Mouse (Mus musculus) adipocyte (in vitro differentiated cells): ENCODE data around the gene Smc4.

Source experiments
- DNase-seq: peaks from one replicate; pipeline ENCODE4 v3.0.0-alpha.2; 2016; ENCODE audit warnings: low spot score

Gene Smc4

DNA sequence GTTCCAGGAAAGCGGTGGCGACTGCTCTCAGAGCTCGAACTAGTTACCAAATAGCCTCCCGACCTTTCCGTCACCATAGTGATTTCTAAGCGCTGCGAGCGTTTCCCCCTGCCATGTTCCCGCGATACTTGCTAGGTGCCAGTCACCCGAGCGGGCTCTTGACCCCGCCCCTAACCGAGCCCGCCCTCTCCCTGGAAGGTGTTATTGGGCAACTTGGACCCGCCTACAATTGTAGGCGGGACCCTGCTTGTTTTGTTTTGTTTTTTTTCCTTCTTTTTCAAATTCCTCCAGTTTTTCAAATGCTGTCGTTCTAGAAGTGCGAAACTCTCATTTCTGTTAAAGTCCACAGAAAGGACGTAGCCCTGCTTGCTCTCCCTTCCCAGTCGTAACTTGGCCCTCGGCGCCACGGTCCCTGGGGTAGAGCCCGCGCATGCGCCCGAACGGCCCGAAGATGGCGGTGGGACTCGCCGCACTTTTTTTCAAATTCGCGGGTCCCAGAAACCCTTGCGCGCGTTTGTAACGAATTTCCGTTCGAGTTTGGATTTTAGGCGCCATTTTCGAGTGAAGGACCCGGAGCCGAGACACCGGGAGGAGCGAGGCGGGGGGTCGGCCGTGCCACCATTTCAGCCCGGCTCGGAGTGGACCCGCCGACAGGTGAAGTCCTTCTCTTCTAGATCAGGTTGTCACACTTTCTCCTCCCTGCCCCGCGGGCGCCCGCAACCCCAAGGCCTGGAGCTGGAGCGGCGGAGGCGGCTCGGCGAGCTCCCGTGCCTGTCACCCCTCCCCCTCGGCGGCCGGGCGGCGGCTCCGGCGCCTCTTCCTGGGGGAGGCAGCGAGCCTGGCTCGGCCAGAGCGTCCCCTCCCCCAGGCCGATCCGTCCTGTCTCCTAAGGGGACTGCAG is at the start of gene Smc4, which contains the start of gene Ift80:
Smc4 (plus strand) TSS at position 302 of the 901 bp plus-strand sequence.
Ift80 (minus strand) TSS at position 134 of the 901 bp plus-strand sequence.
- peak; percentile 99 for DNase-seq

DNA sequence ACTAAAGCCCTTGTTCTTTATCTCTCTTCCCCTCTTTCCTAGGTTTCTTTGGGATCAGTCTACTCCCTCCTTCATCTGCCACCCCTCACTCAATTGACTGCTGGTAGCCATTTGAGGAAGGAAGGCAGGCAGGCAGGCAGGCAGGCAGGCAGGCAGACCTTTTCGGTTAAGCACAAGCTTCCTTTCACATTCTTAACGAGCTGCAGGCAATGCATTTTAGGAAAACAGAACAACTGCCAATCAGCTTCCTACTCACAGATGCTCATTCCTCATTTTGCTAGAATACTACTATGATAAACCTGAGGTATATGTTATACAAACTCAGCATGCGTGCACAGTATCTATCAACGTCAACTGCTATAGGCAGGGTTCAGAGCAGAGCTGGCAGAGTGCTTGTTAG is 48.1 kb upstream of the Smc4 start:
- DNase-seq, result no peak

DNA sequence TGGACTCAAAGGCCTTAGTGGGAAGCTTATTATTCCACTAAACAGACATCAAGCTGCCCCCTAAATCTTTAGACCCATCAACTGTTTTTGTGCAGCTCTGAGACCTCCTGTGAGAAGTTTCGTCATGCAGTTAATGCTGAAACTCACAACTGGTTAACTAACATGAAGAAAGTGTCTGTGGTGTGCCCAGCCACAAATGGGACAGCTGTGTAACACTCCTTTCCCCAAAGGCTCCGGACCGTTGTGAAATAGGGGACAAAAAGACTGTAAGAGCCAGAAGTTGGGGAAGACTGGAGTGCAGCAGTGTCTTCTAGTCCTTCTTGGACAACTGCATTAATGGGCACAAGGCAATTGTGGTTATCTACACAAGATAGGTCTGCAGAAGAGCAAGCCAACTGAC is 47.1 kb upstream of the Smc4 start:
- peak; percentile 43 for DNase-seq

DNA sequence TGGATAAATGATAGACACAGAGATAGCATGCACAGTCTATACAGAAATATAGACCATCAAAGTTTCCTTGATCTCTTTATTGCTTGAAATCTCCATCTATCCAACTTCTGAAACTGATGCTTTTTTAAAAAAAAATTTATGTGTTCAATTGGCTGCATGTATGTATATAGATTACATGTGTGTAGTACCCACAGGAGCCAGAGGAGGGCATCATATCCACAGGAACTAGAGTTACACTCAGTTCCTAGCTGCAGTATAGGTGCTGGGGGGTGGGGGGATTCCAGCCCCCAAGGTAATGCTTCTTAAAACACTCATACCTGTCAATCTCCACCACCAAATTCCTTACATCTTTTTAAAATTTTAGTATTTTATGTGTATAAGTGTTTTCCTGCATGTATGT is 39.9 kb upstream of the Smc4 start:
- no peak for DNase-seq

DNA sequence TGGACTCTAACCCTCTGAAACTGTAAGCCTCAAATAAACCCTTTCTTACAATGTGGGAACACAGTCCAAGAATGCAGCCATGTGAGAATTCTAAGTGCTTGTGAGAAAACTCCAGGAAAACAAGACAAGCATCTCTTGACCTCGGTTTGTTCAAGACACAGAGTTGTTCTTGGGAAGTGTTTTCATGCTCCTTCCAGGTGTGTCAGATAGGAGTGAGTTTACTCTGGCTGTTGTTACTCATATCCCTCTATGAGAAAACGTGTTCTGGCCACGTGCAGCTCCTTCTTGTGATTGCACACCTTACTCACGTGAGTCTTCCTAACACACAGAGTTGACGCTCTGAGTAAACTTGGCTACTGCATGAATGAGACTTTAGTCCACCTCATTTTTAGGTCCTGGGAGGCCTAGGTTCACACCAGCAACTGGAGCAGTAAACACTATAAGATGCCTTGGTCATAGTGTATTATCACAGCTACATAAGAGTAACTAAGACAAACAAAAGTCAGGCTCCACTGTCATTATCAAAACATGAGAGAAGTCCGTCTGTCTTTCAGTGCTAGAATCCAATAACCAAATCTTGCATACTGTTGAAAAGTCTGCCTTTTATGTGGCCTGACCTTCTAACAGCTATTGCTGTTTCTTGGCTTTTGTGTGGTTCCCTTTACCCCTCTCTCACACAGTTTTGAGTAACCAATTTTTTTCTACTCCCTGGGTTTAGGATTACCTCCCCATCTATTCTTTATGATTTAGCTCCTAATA is 37.8 kb upstream of the Smc4 start:
- no peak for DNase-seq

DNA sequence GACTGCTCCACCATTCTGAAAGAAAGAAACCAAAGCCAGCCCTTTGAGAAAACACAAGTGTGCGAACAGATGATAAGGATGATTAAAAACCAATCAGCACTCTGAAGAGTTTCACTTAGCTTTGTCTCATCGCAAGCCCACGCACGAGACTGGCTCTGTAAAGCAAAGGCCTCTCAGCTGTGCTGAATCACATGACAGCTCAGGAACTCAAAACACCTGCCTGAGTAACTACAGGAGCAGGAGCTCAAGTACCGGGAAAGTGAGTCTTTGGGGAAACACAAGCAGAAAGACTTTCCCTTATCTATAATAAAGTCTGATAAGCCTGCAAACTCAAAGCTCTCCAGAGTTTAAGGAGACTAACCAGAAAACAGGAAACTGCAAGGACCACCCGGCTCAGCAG is 37.1 kb upstream of the Smc4 start:
- DNase-seq, result no peak

DNA sequence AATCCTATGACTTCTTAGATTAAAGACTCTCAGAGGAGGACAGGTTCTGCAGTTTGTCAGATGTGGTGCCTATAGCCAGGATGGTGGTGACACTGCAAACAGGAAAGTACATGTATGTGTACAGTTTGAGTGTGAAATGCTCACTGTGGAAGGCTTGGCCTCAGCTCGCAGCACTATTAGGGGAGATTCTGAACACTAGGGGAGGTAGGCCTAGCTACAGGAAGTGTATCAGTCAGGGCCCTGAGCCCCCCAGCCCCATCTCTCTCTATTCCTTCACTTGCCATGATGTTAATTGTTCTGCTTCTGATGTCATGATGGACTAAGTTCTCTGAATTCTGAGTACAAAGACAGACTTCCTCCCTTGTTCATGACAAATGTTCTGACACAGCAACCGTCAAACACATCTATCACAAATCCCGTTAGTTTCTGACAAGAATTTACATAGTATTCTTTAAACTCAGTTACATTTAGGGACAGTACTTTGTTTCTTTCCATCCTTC is 35.4 kb upstream of the Smc4 start:
- no peak for DNase-seq

DNA sequence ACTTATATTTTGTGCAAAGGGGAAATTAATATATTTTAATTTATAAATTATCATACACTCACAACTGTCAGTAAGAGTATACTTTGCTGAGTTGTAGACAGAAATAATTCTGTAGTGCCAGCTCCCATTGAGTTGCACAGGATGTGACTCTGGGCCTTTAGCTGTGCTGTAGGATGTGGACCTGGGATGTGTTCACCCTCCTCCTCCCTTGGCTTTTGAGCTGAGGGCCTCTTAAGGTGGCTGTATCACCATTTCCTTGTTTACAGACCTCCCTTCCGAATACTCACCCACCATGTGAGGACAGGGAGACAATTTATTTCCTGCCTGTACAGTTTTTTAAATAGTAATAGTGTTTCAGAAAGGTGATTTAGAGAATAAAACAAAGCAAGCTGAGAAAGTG is 31.0 kb upstream of the Smc4 start:
- DNase-seq, result no peak

DNA sequence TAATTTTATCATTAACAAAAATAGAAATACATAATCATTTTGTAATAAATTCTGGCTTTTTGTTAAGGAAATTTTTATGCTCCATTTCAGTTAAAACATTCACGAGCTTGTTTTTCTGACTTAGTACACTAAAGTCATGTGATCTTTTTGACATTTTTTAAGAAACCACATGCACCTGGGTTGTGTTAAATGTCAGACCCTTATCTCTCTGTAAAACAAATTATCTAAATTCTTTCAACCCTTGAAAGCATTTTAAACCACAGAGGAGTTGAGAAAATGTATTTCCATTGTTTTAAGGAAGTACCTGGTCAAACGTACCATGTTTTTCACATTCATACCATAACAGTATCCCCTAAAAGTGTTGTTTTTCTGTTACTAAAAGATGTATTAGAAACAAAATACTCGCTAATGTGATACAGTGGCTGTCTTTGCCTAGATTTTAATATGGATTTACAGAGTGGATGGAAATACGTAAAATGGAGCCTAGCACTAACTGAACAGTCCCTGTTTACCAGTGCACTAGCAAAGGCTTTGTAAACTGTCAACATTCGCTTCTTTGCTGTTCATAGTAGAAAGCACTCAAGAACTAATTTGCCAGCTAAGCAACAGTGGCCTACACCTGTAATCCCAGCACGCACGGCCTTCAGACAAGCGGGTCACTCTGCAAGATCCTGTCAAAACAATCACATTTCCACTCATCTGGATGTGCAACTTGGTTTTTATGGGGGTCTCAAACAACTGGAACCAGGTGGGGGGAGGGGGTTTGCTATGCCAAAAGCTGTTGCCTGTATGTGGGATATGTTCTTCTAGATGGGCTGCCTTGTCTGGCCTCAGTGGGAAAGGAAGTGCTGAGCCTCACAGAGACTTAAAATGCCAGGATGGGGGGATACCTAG is 29.7 kb upstream of the Smc4 start:
- no peak for DNase-seq

DNA sequence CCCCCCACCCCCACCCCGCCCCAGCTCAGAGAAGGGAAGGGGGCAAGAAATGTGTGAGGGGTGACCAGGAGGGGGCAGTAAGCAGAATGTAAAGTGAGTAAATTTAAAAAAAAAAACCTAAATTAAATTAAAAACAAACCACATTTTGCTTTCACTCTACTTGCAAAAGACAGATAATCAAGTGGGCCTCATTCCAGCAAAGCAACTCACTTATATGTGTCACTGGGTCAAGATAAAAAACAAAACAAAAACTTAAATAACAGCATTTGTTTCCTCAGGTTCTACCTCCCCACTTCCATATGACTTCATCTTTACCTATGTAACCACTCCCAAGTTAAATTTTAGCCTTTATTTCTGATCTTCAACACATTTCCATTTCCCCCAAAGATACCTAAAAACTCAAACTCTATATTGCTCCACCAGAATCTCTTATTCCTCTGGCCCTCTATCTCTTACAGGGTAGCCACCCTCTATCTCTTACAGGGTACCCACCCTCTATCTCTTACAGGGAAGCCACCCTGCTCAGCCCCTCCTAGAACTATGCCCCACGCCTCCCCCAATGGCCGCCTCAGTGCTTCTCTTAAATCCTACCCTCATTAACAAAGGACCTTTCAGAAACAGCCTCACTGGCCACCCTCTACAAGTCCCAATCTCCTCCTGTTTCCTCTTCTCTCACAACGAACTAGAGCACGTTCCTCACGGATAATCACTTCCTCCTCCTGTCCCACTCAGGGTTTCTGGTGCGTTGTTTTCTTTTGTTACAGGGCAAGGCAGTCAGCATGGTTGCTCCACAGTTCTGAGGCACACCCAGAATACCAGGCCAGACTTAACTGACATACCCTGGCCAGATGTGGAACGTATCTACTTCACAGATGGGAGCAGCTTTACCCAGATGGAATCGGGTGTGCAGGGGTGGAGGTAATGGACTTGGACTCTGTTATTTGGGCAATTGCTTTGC is 28.7 kb upstream of the Smc4 start:
- DNase-seq, result no peak

DNA sequence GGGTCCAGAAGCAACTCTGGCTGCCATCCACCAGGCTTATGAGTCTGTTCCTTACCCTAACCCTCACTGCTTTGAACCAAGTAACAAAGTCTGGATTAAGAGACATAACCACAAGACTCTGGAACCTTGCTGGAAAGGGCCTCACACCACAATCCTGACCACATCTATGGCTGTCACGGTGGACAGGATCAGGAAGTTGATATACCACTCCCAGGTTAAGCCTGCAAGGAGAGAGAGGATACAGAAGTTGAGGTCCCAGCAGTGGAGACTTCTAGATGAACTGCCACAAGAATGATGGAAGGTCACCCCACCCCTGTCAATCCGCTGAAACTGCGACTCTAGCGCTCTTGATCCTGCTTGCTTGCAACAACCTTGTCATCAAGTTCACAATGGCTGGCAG is 26.8 kb upstream of the Smc4 start:
- no peak for DNase-seq

DNA sequence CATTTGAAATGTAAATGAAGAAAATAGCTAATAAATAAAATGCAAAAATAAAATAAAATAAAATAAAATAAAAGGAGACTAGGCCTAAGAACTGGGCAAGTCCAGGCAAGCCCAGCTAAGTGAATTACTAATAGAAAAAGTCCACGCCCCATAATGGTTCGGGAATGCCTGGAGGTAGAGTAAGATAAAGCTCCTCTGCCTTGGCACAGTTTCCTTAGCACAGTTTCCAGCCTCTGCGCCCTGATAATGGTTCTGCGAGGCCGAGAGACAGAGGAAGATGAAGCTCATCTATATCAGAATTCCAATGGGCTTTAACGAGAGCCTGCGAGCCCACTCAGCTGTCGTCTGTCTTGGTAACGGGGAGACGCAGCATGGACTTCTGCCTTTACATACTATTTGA is 25.4 kb upstream of the Smc4 start:
- no peak for DNase-seq

DNA sequence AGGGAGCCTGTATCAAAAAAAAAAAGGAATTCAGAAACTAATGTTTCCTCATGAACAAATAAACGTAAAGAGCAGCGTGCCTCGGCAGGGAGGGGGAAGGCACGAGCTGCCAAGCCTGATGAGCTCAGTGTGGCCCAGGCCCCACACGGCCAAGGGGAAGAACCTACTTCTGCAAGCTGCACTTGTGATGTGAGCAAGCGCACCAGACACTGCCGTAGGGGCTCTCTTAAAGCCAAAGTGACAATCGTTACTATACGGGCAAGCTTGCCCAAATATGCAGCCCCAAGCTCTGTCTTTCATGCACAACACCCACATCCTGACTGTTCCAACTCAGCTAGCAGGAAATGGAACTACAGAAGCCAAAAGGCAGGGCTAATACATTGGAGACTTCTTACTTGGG is 23.6 kb upstream of the Smc4 start:
- DNase-seq, result no peak

DNA sequence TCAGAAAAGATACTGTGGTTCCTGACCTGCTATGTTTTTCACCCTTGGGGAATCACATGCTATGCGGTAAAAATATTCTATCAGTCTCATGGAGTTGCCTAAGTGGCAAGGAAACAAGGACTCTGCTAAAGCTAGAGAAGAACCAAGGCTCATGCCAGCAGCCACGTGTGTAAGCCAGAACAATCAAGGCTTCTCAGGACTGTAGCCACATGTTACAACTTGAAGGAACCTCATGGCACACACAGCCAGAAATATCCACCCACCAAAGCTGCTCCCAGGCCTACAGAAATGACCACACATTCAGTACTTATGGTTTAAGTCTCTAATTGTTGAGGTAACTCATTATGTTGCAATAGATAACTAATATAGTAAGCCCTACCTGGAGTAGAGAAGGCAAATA is 18.0 kb upstream of the Smc4 start:
- DNase-seq, result no peak

DNA sequence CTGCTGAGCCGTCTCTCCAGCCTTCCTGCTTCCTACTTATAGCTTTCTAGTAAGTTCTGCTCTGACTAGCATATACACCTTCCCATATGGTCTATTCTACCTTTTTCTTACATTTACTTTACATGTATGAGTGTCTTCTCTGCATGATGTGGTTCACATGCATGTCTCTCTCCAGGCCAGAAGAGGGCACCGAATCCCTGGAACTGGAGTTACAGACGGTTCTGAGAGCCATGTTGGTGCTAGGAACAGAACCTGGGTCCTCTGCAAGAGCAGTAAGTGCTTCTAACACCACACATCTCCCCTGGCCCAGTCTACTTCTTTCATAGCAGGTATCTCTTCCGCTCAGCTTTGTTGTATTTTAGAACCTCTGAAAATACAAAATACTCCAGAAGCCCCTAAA is 1.8 kb upstream of the Smc4 start:
- no peak for DNase-seq

DNA sequence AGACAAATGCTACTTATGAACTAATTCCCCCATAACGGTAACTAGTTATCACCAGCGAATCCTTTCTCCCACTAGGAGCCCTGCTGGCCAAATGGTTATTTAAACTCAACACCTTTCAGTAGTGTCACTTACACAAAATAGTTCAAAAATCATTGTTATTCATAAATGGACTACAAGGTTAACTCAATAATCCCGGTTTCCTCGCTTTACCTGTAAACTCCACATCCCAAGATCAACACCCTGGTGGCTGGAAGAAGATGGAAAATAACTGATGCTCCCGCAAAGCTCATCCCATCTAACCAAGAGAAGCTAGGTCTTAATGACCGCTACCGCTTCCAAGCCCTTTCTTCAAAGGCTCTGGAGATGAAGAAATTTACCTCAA is 492 bp upstream of the Smc4 start:
- DNase-seq, result no peak

DNA sequence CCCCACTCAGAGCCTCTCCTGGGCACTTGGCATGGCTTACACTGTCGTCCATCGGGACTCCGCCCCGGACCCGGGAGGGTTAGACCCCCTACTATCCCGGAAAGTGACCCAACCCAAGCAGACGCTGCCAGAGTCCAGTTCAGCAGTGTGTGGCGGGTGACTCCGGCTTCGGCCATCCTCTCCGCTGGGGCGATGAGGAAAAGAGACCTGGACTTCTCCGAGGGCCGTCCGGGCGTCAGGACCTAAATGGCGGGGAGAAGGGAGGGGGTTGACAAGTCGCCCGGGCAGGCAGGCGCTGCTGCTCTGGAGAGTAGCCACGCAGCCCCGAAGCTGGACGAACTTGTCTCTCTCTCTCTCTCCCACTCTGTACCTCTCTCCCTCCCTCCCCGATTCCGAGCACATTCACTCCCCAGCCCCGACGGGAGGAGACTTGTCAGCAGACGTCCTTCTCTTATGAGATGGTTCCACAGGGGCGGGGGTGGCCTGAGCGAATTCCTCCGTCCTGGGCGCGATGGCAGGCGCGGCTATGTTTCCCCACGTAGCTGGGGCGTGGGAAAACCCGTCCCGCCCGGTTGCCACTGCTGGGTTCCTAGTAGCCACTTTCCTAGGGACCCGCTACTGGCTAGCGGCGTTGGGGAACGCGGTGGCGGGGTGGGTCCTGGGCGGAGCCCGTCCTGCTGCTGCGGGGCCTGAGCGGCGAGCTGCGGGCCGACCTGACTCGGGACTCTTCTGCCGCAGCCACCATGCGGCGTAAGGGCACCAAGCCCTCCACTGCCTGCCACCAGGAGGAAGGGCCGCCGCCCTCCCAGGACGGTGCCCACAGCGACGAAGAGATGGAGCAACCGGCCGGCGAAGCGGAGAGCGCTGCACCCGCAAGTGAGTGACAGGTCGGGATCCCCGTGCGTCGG is 1.1 kb downstream of the Smc4 start:
- DNase-seq, result peak; percentile 79

DNA sequence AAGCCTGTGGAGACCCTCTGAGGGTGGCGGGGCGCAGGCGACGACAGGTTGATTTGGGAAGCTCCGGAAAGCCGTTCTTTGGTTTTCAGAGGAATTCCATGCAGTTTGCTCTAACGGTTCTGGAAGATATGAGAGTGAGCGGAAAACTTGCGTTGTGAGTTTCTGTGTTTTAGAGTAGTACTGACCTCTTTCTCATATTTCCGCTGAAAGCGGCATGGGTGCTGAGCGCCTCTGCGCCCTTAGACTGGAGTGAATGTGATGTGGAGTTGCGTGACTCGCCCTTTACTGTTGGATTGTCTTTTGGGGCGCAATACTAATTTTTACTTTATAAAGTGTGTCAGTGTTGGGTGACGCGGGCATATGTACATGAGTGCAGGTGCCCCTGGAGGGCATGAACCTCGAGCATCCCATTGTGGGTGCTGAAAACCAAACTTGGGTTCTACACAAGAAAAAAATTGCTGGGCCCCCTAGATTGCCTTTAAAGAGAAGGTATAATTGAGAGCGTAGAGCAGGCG is 1.8 kb downstream of the Smc4 start:
- peak; percentile 56 for DNase-seq

DNA sequence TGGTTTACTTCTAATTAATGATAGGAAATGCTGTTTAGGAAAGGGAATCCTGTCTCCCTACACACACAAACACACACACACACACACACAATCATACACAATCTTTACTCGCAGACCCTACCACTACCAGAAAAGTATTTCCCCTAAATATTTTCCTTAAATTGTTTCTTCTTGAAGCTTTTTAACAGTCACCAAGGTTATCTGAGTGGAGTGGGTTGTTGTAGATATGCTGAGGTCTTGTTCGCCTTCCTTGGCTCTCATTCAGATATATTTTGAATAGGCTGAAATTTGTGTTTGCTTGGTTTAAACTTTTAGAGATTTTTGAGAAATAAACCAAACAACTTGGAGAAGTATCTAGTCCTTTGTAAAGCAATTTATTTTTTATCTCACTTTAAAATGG is 4.3 kb downstream of the Smc4 start:
- DNase-seq, result peak; percentile 28

DNA sequence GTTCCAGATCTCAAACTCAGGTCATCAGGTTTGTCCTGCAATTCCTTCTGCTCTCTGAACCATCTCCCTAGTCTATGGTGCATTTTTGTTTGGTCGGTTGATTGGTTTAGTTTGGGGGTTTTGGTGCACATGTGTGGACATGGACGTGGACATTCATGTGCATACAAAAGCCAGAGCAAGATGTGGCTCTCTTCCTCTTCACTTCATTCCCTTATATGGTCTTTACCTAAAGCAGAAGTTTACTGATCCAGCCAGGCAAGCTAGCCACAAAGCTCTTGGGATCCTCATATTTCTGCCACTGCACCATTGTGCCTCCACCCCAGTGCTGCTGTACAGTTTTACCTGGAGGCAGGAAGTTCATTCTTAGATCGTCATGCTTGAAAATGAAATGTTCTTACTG is 12.6 kb downstream of the Smc4 start:
- DNase-seq, result no peak
